Mouse (Mus musculus): ENCODE data around the gene Cldn9. TPM values are rescaled to one million over a fixed set of nuclear protein-coding genes. Genes with fewer than 3 reads are reported as not detected.
A peak's percentile ranks its signal among the peaks of the same experiment; 100 is the strongest.

Cldn9 gene
- polyA plus RNA-seq, 1 experiment from 2014 or later, result 51.2 TPM

DNA sequence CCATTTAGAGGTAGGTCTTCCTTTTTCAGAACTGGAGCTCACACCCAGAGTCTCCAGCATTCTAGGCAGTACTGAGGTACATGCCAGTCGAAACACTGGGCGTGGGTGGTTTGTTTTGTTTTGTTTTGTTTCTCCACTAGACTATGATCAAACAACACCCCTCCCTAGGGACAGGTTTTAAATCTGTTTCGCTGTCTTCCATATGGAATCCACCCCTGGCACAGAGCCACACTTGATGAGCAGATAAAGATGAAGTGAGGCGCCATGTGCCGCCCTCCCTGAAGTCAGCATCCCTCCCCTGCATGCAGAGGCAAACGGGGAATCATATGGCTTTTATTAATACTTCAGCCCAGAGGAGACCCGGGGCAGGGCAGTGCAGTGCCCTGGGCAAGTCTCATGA, 20.9 kb upstream of the Cldn9 start:
- H3K9me3 ChIP-seq (replicated peaks), result no peaks in the 10 kb centered on the region
- no peak for ATAC-seq (replicated peaks; ENCODE audit: low FRiP score)
- H3K4me3 ChIP-seq (replicated peaks), result no peak overlapping the region
- peaks cover 13% of the 10 kb centered on the region; the same call in 1 of the 2 replicates for H3K4me1 ChIP-seq
- 36% methylated on average over 7 of the region's 7 CpGs for WGBS
- H3K36me3 ChIP-seq, result no peaks in the 10 kb centered on the region
- H3K4me2 ChIP-seq, result no peak overlapping the region
- H3K27ac ChIP-seq, result no peak overlapping the region
- H3K9ac ChIP-seq, result no peak overlapping the region
- peaks cover 14% of the 10 kb centered on the region for H3K27me3 ChIP-seq

DNA sequence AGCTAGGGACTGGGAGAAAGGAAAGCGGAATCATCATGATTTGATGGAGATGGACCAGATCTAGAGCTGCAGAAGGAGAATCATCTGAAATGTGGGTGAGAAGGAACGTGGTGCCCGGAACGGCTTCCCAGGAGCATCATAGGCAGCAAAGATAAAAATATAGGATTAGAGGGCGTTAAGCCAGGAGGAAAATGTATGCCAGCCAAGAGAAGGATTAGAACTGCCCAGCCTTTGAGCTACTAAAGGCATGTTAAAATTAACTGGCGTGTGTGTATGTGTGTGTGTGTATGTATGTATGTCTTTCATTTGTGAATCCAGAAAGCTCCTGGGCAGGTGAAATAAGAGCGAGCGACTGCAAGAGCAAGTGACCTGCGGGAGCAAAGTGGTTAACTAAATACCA, 19.5 kb upstream of the Cldn9 start:
- no peak overlapping the region for H3K4me2 ChIP-seq
- 90% methylated on average over 9 of the region's 9 CpGs for WGBS
- no peak for ATAC-seq (replicated peaks; ENCODE audit: low FRiP score)
- H3K27ac ChIP-seq, result no peak overlapping the region
- peaks cover 26% of the 10 kb centered on the region for H3K4me1 ChIP-seq
- H3K9ac ChIP-seq, result no peak overlapping the region
- H3K9me3 ChIP-seq (replicated peaks), result no peaks in the 10 kb centered on the region
- H3K36me3 ChIP-seq, result no peaks in the 10 kb centered on the region
- H3K4me3 ChIP-seq (replicated peaks), result no peak overlapping the region
- H3K27me3 ChIP-seq, result peaks cover 28% of the 10 kb centered on the region

DNA sequence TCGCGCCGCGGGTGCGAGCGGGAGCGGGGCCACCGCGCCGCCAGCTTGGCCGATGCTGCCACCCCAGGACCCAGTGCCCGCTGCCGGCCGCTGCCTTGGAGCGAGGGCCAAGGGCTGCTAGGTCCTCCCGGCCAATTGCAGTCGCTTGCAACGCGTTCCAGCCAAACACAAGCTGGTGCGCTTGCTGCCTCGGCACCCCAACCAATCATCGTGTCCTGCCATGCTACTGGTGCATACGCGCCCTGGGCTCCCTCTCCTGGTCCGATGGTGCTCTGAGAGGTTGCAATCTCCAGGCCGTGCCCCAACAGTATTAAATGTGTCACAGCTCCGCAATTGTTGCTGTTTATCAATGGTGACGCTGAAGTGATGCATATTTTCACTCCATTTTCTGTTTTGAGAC, 16.3 kb upstream of the Cldn9 start:
- Histone ChIP-seq H3K36me3 (no peaks in the 10 kb centered on the region), H3K27me3 (peaks cover 30% of the 10 kb centered on the region), H3K4me2 (peak overlapping the region; percentile 96), H3K4me3 (replicated peaks) (peak overlapping the region; percentile 69), H3K9me3 (replicated peaks) (no peaks in the 10 kb centered on the region), H3K27ac (peak overlapping the region; percentile 39; the same call in 1 of the 2 replicates), H3K4me1 (peaks cover 40% of the 10 kb centered on the region), H3K9ac (peak overlapping the region; percentile 55)
- ATAC-seq (replicated peaks; ENCODE audit: low FRiP score), result peak; percentile 93
- under 1% methylated on average over 28 of the region's 28 CpGs for WGBS

DNA sequence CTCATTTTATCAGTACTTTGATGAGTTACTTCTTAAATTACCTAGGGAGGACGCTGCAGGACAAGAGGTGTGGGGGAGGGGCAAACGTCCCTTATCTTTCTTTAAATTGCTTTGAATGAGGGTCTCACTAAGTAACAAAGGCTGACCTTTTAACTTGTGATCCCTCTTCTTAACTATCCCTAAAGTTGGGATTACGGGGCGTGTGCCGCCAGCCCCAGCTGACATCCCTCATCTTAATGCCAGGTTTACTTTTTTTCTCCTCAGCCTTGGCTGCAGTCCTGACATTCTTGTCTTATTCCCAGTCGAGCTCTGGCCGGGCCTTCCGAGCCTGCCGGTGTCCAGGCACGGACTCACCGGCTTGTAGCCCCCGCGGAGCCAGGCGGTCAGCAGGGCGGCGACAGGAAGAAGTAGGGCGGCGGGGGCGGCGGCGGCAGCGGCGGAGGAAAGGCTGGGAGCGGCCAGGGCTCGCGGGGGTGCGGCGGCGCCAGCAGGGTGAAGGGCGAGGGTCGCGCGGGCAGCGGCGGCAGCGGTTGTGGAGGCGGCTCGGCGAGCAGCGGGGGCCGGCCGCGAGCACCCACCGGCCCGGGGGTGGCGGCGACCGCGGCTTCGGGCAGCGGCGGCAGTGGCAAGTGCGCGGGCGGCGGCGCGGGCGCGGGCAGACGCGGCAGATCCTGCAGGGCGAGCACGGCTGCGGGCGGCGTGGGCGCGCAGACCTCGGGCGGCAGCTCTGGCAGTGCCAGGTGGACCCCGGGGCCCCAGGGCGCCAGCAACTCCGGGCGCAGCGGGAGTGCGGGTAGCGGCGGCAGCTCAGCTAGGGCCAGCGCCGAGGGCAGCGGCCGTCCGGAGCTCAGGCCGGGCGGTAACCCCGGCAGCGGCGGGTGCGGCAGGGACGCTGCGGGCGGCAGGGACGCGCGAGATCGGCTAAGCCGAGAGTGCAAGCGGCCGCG, 15.6 kb upstream of the Cldn9 start:
- H3K27ac ChIP-seq, result peak overlapping the region; percentile 39
- WGBS, result under 1% methylated on average over 79 of the region's 101 CpGs

DNA sequence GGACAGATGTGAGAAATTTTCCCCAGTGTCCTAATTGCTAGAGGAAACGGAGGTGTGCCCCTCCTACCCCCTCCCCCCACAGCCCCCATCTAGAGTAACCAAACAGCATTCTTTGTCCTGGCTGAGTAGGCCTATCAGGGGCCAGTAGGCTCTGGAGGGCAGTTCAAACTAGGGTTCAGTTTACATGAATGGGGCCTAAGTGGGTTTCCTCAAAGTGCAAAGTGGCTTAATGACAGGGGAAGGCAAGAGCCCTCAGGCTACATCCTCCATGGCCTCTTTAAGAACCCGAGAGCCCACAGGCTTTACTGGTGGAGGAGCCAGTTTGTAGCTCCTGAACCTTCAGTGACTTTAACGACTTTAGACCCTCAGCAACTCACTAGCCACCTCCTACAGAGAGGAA, 12.0 kb upstream of the Cldn9 start:
- H3K9ac ChIP-seq, result no peak overlapping the region
- peaks cover 48% of the 10 kb centered on the region for H3K4me1 ChIP-seq
- H3K9me3 ChIP-seq (replicated peaks), result no peaks in the 10 kb centered on the region
- no peak overlapping the region for H3K4me2 ChIP-seq
- ATAC-seq (replicated peaks; ENCODE audit: low FRiP score), result peak; percentile 70
- H3K4me3 ChIP-seq (replicated peaks), result no peak overlapping the region
- H3K27ac ChIP-seq, result peak overlapping the region; percentile 78
- 16% methylated on average over 3 of the region's 3 CpGs for WGBS
- peaks cover 22% of the 10 kb centered on the region for H3K27me3 ChIP-seq
- H3K36me3 ChIP-seq, result no peaks in the 10 kb centered on the region

More for the DNA sequence above, 15.6 kb upstream of the Cldn9 start:
- H3K36me3 ChIP-seq, result no peaks in the 10 kb centered on the region
- peaks cover 30% of the 10 kb centered on the region for H3K27me3 ChIP-seq
- H3K9ac ChIP-seq, result peak overlapping the region; percentile 55
- ATAC-seq (replicated peaks; ENCODE audit: low FRiP score), result peak; percentile 24
- H3K4me3 ChIP-seq (replicated peaks), result peak overlapping the region; percentile 69
- peaks cover 43% of the 10 kb centered on the region for H3K4me1 ChIP-seq
- H3K4me2 ChIP-seq, result peak overlapping the region; percentile 96
- H3K9me3 ChIP-seq (replicated peaks), result no peaks in the 10 kb centered on the region

DNA sequence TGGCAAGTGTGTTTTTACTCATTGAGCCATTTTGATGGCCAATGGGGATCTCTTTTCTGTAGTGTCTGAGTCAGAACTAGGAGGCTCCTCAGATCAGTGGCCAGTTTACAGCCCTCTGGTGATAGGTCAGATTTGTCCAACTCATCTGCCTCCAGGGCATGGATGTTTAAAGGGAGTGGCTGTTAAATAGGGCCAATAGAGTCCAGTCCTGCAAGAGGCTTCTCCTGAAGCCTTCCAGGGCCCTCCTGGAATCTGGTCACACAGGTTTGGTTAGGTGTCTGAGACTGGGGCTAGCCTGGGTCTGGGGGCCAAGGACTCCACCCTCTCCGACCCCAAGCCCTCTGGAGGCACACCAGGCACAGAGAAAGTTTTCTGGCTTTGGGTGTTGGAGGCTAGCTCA, 10.7 kb upstream of the Cldn9 start:
- Histone ChIP-seq H3K27ac (peak overlapping the region; percentile 78), H3K4me3 (replicated peaks) (no peak overlapping the region), H3K27me3 (peaks cover 14% of the 10 kb centered on the region), H3K36me3 (no peaks in the 10 kb centered on the region), H3K9me3 (replicated peaks) (no peaks in the 10 kb centered on the region), H3K4me2 (no peak overlapping the region), H3K9ac (no peak overlapping the region), H3K4me1 (peaks cover 42% of the 10 kb centered on the region)
- 79% methylated on average over 1 of the region's 1 CpGs for WGBS
- no peak for ATAC-seq (replicated peaks; ENCODE audit: low FRiP score)

DNA sequence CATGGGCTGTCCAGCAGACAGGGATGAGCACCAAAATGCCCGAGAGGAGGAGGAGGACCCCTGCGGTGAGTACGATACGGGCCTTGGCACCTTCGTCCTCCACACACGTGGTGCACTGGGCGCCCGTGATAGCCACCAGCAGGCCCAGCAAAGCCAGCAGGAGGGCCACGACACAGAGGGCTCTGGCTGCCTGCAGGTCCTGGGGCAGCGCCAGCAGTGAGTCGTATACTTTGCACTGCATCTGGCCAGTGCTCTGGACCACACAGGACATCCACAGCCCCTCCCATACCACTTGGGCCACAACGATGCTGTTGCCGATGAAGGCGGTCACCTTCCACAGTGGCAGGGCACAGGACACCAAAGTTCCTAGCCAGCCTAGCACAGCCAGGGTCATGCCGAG, 600 bp downstream of the Cldn9 start:
- WGBS, result 5% methylated on average over 15 of the region's 15 CpGs
- Histone ChIP-seq H3K4me1 (peaks cover 65% of the 10 kb centered on the region), H3K4me2 (peak overlapping the region; percentile 65), H3K27me3 (peaks cover 64% of the 10 kb centered on the region), H3K36me3 (no peaks in the 10 kb centered on the region), H3K4me3 (replicated peaks) (peak overlapping the region; percentile 49), H3K9me3 (replicated peaks) (no peaks in the 10 kb centered on the region), H3K9ac (peak overlapping the region; percentile 47), H3K27ac (peak overlapping the region; percentile 94)
- peak; percentile 26 for ATAC-seq (replicated peaks; ENCODE audit: low FRiP score)

DNA sequence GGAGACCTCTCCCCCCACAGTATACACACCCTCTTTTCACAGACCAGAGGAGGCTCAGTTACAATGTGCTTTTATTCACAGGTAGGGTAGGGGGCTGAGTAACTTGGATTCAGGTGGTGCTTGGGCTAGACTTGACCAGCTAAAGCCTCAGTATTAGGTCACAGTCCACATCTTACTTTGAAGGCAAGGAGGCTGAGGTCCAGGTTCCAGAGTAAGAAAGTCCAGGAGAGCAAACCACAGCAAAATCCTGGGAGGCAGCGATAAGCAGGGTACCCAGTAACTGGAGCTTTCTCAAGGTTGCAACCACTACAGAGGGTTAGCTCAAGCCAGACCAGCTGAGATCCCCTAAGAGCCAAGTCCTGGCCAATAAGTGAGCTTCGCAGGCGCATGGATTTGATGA, 1.3 kb downstream of the Cldn9 start:
- no peaks in the 10 kb centered on the region for H3K36me3 ChIP-seq
- 63% methylated on average over 3 of the region's 3 CpGs for WGBS
- ATAC-seq (replicated peaks; ENCODE audit: low FRiP score), result no peak
- peak overlapping the region; percentile 94 for H3K27ac ChIP-seq
- H3K4me2 ChIP-seq, result peak overlapping the region; percentile 65
- peak overlapping the region; percentile 47; the same call in 1 of the 2 replicates for H3K9ac ChIP-seq
- H3K4me3 ChIP-seq (replicated peaks), result peak overlapping the region; percentile 49
- H3K4me1 ChIP-seq, result peaks cover 69% of the 10 kb centered on the region
- H3K27me3 ChIP-seq, result peaks cover 70% of the 10 kb centered on the region
- H3K9me3 ChIP-seq (replicated peaks), result no peaks in the 10 kb centered on the region

DNA sequence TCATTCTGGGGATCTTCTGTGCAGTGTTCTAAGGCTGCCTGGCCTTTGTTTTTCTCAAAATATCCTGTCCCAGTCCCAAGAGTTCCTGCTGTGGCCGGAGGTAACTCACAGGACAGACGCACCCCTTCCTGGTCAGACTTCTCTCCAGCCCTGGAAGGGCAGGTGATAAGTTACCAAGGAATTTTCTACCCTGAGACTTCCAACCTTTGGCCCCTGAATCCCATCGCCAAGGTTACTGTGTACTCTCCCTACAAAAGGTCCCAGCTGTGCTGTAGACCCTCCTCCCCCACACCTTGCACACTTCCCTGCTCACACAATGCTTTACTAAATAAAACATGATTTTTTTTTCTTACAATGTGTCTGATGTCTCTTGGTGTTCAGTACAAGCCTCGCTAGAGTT, 1.7 kb downstream of the Cldn9 start:
- H3K4me1 ChIP-seq, result peaks cover 71% of the 10 kb centered on the region
- no peak for ATAC-seq (replicated peaks; ENCODE audit: low FRiP score)
- H3K4me2 ChIP-seq, result peak overlapping the region; percentile 65
- H3K4me3 ChIP-seq (replicated peaks), result peak overlapping the region; percentile 49
- no peaks in the 10 kb centered on the region for H3K36me3 ChIP-seq
- H3K27me3 ChIP-seq, result peaks cover 70% of the 10 kb centered on the region
- peak overlapping the region; percentile 94 for H3K27ac ChIP-seq
- H3K9me3 ChIP-seq (replicated peaks), result no peaks in the 10 kb centered on the region
- WGBS, result 28% methylated on average over 4 of the region's 4 CpGs
- H3K9ac ChIP-seq, result peak overlapping the region; percentile 47; the same call in 1 of the 2 replicates

DNA sequence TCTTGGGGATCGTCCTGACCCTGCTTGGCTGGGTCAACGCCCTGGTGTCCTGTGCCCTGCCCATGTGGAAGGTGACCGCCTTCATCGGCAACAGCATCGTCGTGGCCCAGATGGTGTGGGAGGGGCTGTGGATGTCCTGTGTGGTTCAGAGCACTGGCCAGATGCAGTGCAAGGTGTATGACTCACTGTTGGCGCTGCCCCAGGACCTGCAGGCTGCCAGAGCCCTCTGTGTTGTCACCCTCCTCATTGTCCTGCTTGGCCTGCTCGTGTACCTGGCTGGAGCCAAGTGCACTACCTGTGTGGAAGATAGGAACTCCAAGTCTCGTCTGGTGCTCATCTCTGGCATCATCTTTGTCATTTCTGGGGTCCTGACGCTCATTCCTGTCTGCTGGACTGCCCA, 2.7 kb downstream of the Cldn9 start:
- 51% methylated on average over 10 of the region's 10 CpGs for WGBS
- no peak for ATAC-seq (replicated peaks; ENCODE audit: low FRiP score)
- 0 out of 2 replicates have a peak overlapping the region, but pooled peaks have one; percentile 12 for H3K9ac ChIP-seq
- H3K36me3 ChIP-seq, result no peaks in the 10 kb centered on the region
- H3K4me3 ChIP-seq (replicated peaks), result peak overlapping the region; percentile 47
- H3K9me3 ChIP-seq (replicated peaks), result no peaks in the 10 kb centered on the region
- H3K27me3 ChIP-seq, result peaks cover 76% of the 10 kb centered on the region
- peaks cover 81% of the 10 kb centered on the region for H3K4me1 ChIP-seq
- H3K4me2 ChIP-seq, result peak overlapping the region; percentile 65
- H3K27ac ChIP-seq, result peak overlapping the region; percentile 94

DNA sequence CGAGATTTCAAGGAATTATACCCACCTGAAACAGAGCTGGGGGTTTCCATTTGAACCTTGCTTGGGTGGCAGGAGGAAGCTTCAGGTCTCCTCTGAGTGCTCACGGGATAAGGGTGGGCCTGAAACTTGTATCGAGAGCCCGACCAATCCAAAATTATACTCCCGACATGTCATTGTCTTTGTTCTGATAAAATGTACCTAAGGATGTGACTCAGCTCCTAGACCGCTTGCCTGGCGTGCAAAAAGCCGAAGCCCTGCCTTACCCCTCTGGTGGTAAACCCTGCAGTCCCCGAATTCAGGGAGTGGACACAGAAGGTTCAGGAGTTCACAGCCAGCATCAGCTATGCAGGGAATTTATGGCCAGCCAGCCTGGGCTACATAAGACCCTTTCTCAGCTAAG, 3.5 kb downstream of the Cldn9 start:
- Histone ChIP-seq H3K27me3 (peaks cover 80% of the 10 kb centered on the region), H3K36me3 (no peaks in the 10 kb centered on the region), H3K27ac (0 out of 2 replicates have a peak overlapping the region, but pooled peaks have one; percentile 81), H3K9me3 (replicated peaks) (no peaks in the 10 kb centered on the region), H3K4me2 (peak overlapping the region; percentile 65), H3K9ac (peak overlapping the region; percentile 47; the same call in 1 of the 2 replicates), H3K4me1 (peaks cover 88% of the 10 kb centered on the region), H3K4me3 (replicated peaks) (peak overlapping the region; percentile 47)
- no peak for ATAC-seq (replicated peaks; ENCODE audit: low FRiP score)
- 64% methylated on average over 9 of the region's 9 CpGs for WGBS

DNA sequence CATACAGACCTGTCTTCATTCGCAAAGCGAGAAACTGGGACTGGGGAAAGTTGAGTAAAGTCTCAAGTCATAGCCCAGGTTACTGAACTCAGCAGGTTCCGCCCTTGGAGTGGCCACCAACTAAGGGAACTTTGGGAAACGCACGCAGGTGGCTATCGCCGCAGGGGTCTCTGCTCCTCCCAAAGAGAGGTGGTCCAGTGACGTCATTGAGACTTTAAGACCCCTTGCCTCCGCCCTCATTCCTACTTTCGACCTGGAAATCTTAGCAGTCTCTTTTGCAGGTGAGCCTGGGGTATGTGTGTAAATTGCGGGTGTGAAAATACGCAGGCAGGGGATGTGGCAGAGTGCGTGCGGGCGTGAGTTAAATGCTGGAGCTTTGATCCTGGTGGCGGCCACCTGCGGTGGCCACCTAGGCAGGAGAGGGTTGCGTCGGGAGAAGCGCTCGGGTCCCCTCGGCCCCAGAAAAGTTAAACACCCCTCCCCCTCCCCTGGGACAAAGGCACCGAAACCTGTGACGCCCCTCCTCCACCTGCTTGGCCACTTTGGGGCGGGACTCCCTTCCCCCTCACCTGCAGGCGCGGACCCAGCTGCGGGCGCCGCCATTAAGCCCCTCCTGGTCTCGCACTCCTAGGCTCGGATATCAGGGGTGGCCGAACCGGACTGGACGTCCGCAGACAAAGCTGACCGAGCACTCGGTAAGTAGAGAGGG, 4.5 kb downstream of the Cldn9 start, which contains the start of gene Cldn6:
TSS of gene Cldn6 (plus strand) at position 123 of the 709 bp plus-strand sequence.
- H3K4me3 ChIP-seq (replicated peaks), result peak within 1 kb of the TSS; percentile 47
- H3K4me1 ChIP-seq, result peaks cover 88% of the 10 kb centered on the region
- H3K27ac ChIP-seq, result peak within 1 kb of the TSS; percentile 81
- no peaks in the 10 kb centered on the region for H3K36me3 ChIP-seq
- H3K9me3 ChIP-seq (replicated peaks), result no peaks in the 10 kb centered on the region
- no peak for ATAC-seq (replicated peaks; ENCODE audit: low FRiP score)
- WGBS, result 2% methylated on average over 38 of the region's 38 CpGs
- peak within 1 kb of the TSS; percentile 65 for H3K4me2 ChIP-seq
- H3K9ac ChIP-seq, result peak within 1 kb of the TSS; percentile 47
- H3K27me3 ChIP-seq, result peaks cover 76% of the 10 kb centered on the region
